Mouse (Mus musculus) embryonic facial prominence, embryonic 15.5 days (tissue): ENCODE measurements around the gene Fam208b. TPM values are rescaled to one million over a fixed set of nuclear protein-coding genes. Genes with fewer than 3 reads are reported as not detected.
A peak's percentile ranks its signal among the peaks of the same experiment; 100 is the strongest.

Experiments used
- ATAC-seq: fragments of 200-750 bp; cut with Nextera tagmentation; 2 replicates; pipeline ENCODE4 v1.8.0; 2017; ENCODE audit warnings: low read depth, moderate TSS enrichment; ENCODE audit not compliant: insufficient number of reproducible peaks, low FRiP score, low TSS enrichment
- H3K27ac ChIP-seq: fragments of 300-500 bp; sonication (generic); replicated peaks from 2 replicates; pipeline ENCODE4 v1.5.1; 2015; ENCODE audit warnings: mild to moderate bottlenecking, inconsistent platforms
- H3K27me3 ChIP-seq: fragments of 300-500 bp; sonication (generic); 2 replicates; pipeline ENCODE4 v1.6.1; 2015; ENCODE audit warnings: inconsistent platforms
- H3K36me3 ChIP-seq: fragments of 300-500 bp; sonication (generic); 2 replicates; pipeline ENCODE4 v1.6.1; 2015; ENCODE audit warnings: mild to moderate bottlenecking, inconsistent platforms
- H3K4me1 ChIP-seq: fragments of 300-500 bp; sonication (generic); 2 replicates; pipeline ENCODE4 v1.6.1; 2015; ENCODE audit warnings: inconsistent platforms
- H3K4me2 ChIP-seq: fragments of 300-500 bp; sonication (generic); replicated peaks from 2 replicates; pipeline ENCODE4 v1.6.1; 2015; ENCODE audit warnings: mild to moderate bottlenecking, inconsistent platforms
- H3K4me3 ChIP-seq: fragments of 300-500 bp; sonication (generic); replicated peaks from 2 replicates; pipeline ENCODE4 v1.5.1; 2015; ENCODE audit warnings: mild to moderate bottlenecking, inconsistent platforms
- H3K9ac ChIP-seq: fragments of 300-500 bp; sonication (generic); 2 replicates; pipeline ENCODE4 v1.6.1; 2015; ENCODE audit warnings: inconsistent platforms
- H3K9me3 ChIP-seq: fragments of 300-500 bp; sonication (generic); replicated peaks from 2 replicates; pipeline ENCODE4 v1.6.1; 2016; ENCODE audit warnings: inconsistent platforms
- WGBS: fragments of 180-500 bp; shearing (Covaris S2); methylation state at CpG from one replicate; pipeline ENCODE4 v1.1.7; 2015; 5-methylcytosine and 5-hydroxymethylcytosine counted together
- polyA plus RNA-seq: library from polyadenylated mRNA; unstranded; fragments of >200 nt; fragmentation: Nextera tagmentation; extraction: Ambion mirVana; gene quantifications from 2 replicates; pipeline ENCODE4 v1.2.1, GENCODE M21; 2015

The Fam208b gene
- polyA plus RNA-seq, 1 experiment from 2014 or later = 14.2 TPM

- 0 out of 2 replicates have a peak within 1 kb of the TSS, but pooled peaks have one; percentile 17 for H3K27ac ChIP-seq
- H3K27me3 ChIP-seq = no peaks in the 10 kb centered on the region
- peak within 1 kb of the TSS; percentile 73 for H3K4me3 ChIP-seq
- under 1% methylated on average over 47 of the region's 47 CpGs for WGBS
- peak within 1 kb of the TSS; percentile 74 for H3K4me2 ChIP-seq
- H3K9me3 ChIP-seq = no peaks in the 10 kb centered on the region
- H3K36me3 ChIP-seq = no peaks in the 10 kb centered on the region
- 0 out of 2 replicates have a peak, but pooled peaks cover 3% of the 10 kb centered on the region for H3K4me1 ChIP-seq
- H3K9ac ChIP-seq = peak within 1 kb of the TSS; percentile 68
- peak; percentile 87 for ATAC-seq
These were observed 23.2 kb upstream of the Fam208b start, which contains the start of gene Asb13 for GRCm38 (mm10) chr13:3633895-3634811. Gene Asb13 (plus strand): TSS chr13:3634032.

- H3K9ac ChIP-seq = no peak overlapping the region
- 37% methylated on average over 6 of the region's 6 CpGs for WGBS
- no peaks in the 10 kb centered on the region for H3K36me3 ChIP-seq
- H3K27ac ChIP-seq = no peak overlapping the region
- H3K4me2 ChIP-seq = peak overlapping the region; percentile 74
- no peak for ATAC-seq
- no peak overlapping the region; the same call in 1 of the 2 replicates for H3K4me3 ChIP-seq
- H3K4me1 ChIP-seq = 0 out of 2 replicates have a peak, but pooled peaks cover 3% of the 10 kb centered on the region
- H3K27me3 ChIP-seq = no peaks in the 10 kb centered on the region
- H3K9me3 ChIP-seq = no peaks in the 10 kb centered on the region
These were observed 22.2 kb upstream of the Fam208b start for GRCm38 (mm10) chr13:3633131-3633530.

GRCm38 (mm10) chr13:3632551-3632950 is 21.6 kb upstream of the Fam208b start:
- ATAC-seq = no peak
- no peaks in the 10 kb centered on the region for H3K9me3 ChIP-seq
- H3K9ac ChIP-seq = no peak overlapping the region
- 80% methylated on average over 9 of the region's 9 CpGs for WGBS
- no peak overlapping the region for H3K27ac ChIP-seq
- no peak overlapping the region for H3K4me2 ChIP-seq
- H3K27me3 ChIP-seq = no peaks in the 10 kb centered on the region
- 0 out of 2 replicates have a peak, but pooled peaks cover 3% of the 10 kb centered on the region for H3K4me1 ChIP-seq
- no peak overlapping the region for H3K4me3 ChIP-seq
- no peaks in the 10 kb centered on the region for H3K36me3 ChIP-seq

DNA sequence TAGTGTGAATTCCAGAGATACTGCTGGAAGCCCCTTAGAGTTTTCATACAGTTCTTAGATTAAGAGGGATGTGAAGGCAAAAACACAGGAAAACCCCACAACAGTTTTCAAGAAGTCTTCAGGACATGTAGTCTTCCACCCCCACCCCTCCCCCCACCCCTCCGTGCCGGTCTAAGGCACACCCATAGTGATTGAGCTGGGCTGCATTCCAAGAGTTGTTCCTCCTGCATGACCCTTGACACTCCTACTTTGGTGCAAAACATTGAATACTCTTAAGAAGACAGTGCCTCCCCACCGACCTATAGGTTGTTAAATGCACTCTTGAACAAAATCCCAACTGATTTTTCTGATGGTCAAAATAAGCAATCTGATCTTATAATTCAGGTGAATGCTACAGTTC is 17.2 kb upstream of the Fam208b start:
- H3K4me1 ChIP-seq = no peaks in the 10 kb centered on the region
- no peak overlapping the region for H3K27ac ChIP-seq
- H3K27me3 ChIP-seq = no peaks in the 10 kb centered on the region
- peaks cover 3% of the 10 kb centered on the region; the same call in 1 of the 2 replicates for H3K9me3 ChIP-seq
- no peak overlapping the region for H3K4me2 ChIP-seq
- 14% methylated on average over 3 of the region's 3 CpGs for WGBS
- no peak overlapping the region for H3K4me3 ChIP-seq
- no peak for ATAC-seq
- no peaks in the 10 kb centered on the region for H3K36me3 ChIP-seq
- no peak overlapping the region for H3K9ac ChIP-seq

DNA sequence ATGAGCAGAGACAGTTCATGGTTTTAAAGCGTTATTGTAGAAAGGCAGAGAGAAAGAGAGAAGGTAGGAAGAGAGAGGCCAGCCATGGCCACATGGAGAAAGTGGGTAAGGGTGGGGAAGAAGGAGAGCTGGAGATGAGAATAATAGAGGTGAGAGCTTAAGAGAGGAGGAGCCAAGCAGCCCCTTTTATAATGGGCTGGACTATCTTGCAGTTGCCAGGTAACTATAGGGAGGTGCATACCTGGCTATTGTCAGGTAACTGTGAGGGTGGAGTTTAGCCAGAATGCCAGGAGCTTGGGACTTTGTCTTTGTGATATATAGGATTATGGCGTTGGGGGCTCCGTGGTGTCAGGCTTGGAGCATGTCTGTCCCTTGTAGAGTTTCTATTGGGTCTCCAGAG is 16.2 kb upstream of the Fam208b start:
- Histone ChIP-seq H3K4me1 (no peaks in the 10 kb centered on the region), H3K9me3 (peaks cover 4% of the 10 kb centered on the region; the same call in 1 of the 2 replicates), H3K4me3 (no peak overlapping the region), H3K9ac (no peak overlapping the region), H3K36me3 (no peaks in the 10 kb centered on the region), H3K27ac (no peak overlapping the region), H3K27me3 (no peaks in the 10 kb centered on the region), H3K4me2 (no peak overlapping the region)
- WGBS = 59% methylated on average over 3 of the region's 3 CpGs
- no peak for ATAC-seq

DNA sequence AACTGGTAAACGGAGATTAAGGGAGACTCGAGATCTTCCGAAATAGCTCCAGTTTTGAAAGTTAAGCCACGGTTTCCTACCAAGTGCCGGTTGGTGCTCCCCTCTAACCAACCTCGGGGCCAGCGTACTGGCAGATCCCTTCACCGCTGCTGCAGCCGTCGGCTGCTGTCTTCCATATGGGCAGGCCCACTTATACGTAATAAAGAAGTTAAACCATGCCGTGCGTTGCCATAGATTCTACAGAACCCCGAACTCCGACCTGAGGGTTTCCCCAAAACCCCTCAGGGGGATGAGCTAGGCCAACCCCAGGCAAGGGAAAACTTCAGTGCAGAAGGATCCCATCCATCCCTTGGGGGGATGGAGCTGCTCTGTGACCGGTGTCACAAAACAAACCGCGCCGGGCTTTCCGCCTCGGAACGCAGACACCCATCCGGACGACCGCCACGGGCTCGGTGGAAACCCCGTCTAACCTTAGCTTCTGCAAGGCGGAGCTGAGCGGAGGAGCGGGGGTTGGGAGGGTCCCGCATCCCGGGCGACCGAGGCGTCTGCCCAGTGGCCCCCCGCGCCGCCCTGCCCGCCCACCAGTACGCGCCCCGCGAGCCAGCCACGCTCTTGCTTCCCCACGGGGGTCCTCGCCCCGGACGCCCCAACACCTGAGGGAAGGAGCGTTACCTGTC is 652 bp downstream of the Fam208b start:
- under 1% methylated on average over 49 of the region's 50 CpGs for WGBS
- no peaks in the 10 kb centered on the region for H3K36me3 ChIP-seq
- peak overlapping the region; percentile 87 for H3K9ac ChIP-seq
- no peaks in the 10 kb centered on the region for H3K27me3 ChIP-seq
- H3K4me3 ChIP-seq = peak overlapping the region; percentile 98
- peak overlapping the region; percentile 68 for H3K4me2 ChIP-seq
- ATAC-seq = peak; percentile 41
- 0 out of 2 replicates have a peak, but pooled peaks cover 2% of the 10 kb centered on the region for H3K4me1 ChIP-seq
- no peaks in the 10 kb centered on the region for H3K9me3 ChIP-seq
- peak overlapping the region; percentile 98 for H3K27ac ChIP-seq

DNA sequence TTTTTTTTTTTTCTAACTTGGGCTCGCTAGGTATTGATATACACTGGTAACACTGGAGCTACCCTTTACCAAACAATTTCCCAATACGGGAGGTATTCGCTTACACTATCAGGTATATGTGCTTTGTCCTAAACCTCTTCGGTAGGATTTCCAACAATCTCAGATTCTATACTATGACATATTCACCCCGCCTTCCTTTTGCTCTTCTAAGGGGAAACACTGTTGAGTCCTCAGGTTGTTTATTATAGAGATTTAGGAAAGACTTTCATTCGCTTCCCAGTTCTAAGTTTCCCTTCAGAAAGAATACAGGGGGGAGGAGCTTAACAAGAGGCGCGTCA is 1.2 kb downstream of the Fam208b start:
- 18% methylated on average over 8 of the region's 8 CpGs for WGBS
- Histone ChIP-seq H3K4me1 (0 out of 2 replicates have a peak, but pooled peaks cover 2% of the 10 kb centered on the region), H3K27ac (peak overlapping the region; percentile 98), H3K9me3 (no peaks in the 10 kb centered on the region), H3K4me3 (peak overlapping the region; percentile 98), H3K27me3 (no peaks in the 10 kb centered on the region), H3K36me3 (no peaks in the 10 kb centered on the region), H3K4me2 (peak overlapping the region; percentile 68), H3K9ac (peak overlapping the region; percentile 87)
- no peak for ATAC-seq

GRCm38 (mm10) chr13:3596232-3596631 is 14.7 kb downstream of the Fam208b start:
- 91% methylated on average over 6 of the region's 6 CpGs for WGBS
- no peak for ATAC-seq
- no peak overlapping the region for H3K9ac ChIP-seq
- H3K4me2 ChIP-seq = no peak overlapping the region
- H3K36me3 ChIP-seq = peaks cover 36% of the 10 kb centered on the region
- no peak overlapping the region for H3K27ac ChIP-seq
- no peaks in the 10 kb centered on the region for H3K4me1 ChIP-seq
- no peaks in the 10 kb centered on the region for H3K9me3 ChIP-seq
- no peaks in the 10 kb centered on the region for H3K27me3 ChIP-seq
- H3K4me3 ChIP-seq = no peak overlapping the region

DNA sequence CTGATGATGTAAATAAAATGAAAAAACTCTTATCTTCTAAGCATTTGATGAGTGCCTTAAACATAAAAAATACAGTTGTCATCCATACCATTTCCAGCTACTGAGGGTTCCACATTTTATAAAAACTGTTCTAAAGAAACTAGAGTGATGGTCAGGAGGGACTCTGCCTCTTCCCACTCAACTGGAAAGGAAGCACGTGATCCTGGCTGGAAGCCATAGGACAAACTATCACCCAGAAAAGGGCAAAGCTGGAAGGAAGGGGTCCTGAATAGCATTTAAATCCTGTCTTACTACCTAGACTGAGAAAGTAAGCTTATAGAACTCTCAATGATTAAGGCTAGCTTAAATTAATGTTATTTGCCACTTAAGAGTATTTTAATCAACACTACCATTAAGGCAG is 16.6 kb downstream of the Fam208b start:
- H3K4me3 ChIP-seq = no peak overlapping the region
- H3K36me3 ChIP-seq = peaks cover 47% of the 10 kb centered on the region

GRCm38 (mm10) chr13:3590789-3591188 is 20.1 kb downstream of the Fam208b start:
- Histone ChIP-seq H3K9me3 (no peaks in the 10 kb centered on the region), H3K4me3 (no peak overlapping the region), H3K27me3 (no peaks in the 10 kb centered on the region), H3K27ac (no peak overlapping the region), H3K36me3 (peaks cover 52% of the 10 kb centered on the region), H3K4me1 (no peaks in the 10 kb centered on the region), H3K9ac (no peak overlapping the region), H3K4me2 (no peak overlapping the region)
- 79% methylated on average over 3 of the region's 3 CpGs for WGBS
- ATAC-seq = no peak

More for the DNA sequence above, 16.6 kb downstream of the Fam208b start:
- WGBS = 87% methylated on average over 1 of the region's 1 CpGs
- no peaks in the 10 kb centered on the region for H3K4me1 ChIP-seq
- H3K4me2 ChIP-seq = no peak overlapping the region
- no peaks in the 10 kb centered on the region for H3K9me3 ChIP-seq
- ATAC-seq = no peak
- H3K9ac ChIP-seq = no peak overlapping the region
- no peak overlapping the region for H3K27ac ChIP-seq
- H3K27me3 ChIP-seq = no peaks in the 10 kb centered on the region

DNA sequence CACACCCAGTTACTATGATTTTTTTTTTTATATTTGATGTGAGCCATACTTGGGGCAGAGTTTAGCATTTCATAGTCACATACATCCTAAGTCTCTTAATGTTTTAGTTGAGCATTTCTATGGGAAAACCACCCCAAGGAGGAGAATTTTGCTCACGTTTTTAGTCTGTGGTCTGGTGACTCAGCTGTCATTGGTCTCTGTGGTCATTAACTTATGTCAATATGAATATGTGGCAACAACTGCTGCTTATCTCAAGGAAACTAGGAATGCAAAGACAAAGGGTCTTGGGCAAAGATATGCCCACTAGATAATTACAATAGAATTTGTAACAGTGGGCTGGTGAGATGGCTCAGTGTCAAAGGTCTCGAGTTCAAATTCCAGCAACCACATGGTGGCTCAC is 47.0 kb downstream of the Fam208b start:
- H3K4me3 ChIP-seq = no peak overlapping the region
- no peak overlapping the region for H3K27ac ChIP-seq
- 82% methylated on average over 2 of the region's 2 CpGs for WGBS
- peaks cover 52% of the 10 kb centered on the region for H3K36me3 ChIP-seq
- no peaks in the 10 kb centered on the region for H3K27me3 ChIP-seq
- ATAC-seq = no peak
- H3K9me3 ChIP-seq = no peaks in the 10 kb centered on the region
- no peak overlapping the region for H3K9ac ChIP-seq
- H3K4me2 ChIP-seq = no peak overlapping the region
- no peaks in the 10 kb centered on the region for H3K4me1 ChIP-seq
